Mouse (Mus musculus): ENCODE results near the gene Cda.

Cda gene

GRCm38 (mm10) chr4:138367641-138368497 is at the start of gene Cda:
Cda (minus strand) TSS chr4:138367992.
- in situ Hi-C loops (cut with MboI, MseI) = loop anchor here (25.0 kb wide), 1 partner anchor 1769 kb away; no protein-coding TSS in a partner anchor

DNA sequence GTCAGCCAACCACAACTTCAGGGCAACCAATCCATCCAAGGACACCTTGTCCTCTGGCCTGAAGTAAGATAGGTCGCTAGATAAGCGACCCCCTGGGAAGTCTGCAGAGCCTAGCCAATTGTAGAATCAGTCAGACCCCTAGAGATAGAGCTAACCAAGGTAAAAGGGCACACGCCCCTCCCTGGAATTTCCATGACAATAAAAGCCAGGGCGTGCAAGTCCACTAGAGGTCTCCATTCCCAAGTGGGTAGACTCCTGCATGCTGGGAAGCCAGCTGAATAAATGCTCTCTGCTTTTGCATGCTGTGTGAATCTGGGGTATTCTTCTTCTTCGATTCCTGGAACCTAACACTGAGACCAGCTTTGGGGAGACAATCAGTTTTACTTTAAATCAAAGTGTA is 48.6 kb upstream of the Cda start:
- in situ Hi-C loops (cut with MboI, MseI) = no loop called here

- in situ Hi-C loops (cut with MboI, MseI) = no loop called here
These were observed 48.2 kb upstream of the Cda start for GRCm38 (mm10) chr4:138415991-138416390.

GRCm38 (mm10) chr4:138414725-138415124 is 46.9 kb upstream of the Cda start:
- in situ Hi-C loops (cut with MboI, MseI) = no loop called here

DNA sequence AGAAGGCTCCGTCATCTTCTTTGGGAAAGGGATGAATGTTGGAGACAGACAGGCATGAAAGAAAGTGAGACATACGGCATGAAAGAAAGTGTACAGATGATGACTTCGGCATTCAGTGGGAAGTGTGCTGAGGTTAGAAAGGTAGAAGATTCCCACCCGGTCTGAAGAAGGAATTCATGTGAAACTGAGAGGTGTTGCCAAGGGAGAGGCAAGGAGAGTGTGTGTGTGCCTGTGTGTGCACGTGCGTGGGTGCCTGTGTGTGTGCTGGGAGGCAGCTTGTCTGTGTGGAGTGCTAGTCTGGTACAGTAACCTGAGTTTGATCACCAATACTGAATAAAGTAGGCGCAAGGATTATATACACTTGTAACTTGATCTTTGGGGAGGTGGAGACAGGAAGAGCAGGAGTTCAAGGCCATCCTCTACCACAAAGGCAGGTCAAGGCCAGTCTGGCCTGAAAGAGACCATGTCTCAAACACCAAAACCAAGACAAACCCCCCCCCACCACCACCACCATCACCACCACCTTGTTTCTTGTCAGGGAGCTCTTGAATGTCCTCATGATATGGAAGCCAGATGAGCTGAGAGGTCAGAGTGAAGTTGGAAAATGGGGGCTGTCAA is 43.8 kb upstream of the Cda start:
- in situ Hi-C loops (cut with MboI, MseI) = no loop called here

DNA sequence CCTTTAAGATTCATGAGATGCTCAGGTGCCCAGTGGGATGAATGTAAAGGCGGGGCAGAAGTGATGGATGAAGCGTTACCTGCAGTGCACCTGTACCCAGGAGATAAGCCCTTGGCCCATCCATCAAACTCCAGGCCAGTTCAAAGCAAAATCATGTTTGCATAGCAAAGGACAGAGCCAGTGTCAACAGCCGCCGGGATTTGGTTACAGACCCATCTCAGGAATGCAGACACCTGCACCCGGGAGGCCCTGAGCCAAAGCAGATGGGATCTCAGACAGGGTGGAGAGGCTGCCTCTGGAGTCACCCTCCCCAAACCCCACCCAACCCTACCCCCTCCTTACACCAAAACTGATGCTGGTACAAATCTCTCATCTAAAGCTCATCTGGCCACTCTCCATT is 43.2 kb upstream of the Cda start:
- in situ Hi-C loops (cut with MboI, MseI) = no loop called here

GRCm38 (mm10) chr4:138407479-138408194 is 39.8 kb upstream of the Cda start:
- in situ Hi-C loops (cut with MboI, MseI) = no loop called here

DNA sequence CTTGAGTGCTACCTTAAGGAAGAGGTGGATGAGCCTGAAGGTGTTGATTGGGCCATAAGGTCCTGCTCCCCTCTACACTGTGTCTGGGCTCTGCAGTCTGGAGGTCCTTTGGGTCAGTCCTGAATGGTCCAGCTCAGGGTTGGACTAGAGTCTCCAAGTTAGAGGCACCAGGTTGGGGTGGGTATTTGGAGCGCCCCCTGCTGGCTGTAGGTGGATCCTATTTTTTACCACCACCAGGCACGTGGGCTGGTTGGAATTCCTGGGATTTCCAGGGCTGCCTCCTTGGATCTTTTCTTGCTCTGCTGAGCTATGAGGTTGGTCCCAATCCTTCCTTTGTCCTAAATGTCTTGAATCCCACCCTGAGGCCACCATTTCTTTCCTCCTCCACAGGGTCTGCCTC is 37.0 kb upstream of the Cda start:
- in situ Hi-C loops (cut with MboI, MseI) = no loop called here

GRCm38 (mm10) chr4:138396711-138397110 is 28.9 kb upstream of the Cda start:
- in situ Hi-C loops (cut with MboI, MseI) = no loop called here

DNA sequence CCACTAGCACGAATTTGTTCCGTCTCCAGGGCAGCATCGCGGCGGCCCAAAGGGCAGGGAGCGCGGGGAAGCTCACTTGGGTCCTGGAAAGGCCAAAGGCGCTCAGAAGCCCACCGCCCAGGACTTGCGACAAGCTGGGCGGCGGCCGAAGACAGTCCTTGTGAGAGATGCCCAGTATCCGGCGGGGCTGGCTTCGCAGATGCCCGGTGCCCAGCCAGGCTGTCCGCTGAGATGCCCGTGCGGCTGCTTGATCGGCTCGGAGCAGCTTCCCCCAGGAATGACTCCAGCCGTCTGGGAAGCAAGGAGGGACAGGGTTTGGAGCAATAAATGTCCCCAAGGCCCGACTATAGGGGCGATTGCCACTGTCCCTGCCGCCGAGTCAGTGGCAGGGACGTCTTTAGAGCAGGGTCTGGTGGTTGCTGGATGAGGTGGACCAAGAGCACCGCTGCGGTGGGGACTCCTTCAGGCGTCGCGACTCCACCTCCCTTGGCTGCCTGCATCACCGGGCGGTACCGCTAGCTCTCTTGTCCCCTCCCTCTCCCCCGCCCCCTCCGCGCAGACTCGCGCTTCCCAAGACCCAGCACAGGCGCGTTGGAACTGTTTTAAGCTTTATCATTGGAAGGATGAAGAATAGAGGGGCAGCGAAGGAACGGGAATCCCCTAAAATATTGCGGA is 28.3 kb upstream of the Cda start, which contains the start of gene Fam43b:
Gene Fam43b, minus strand, starts transcription at position 558 of the 675 bp plus-strand sequence.
- in situ Hi-C loops (cut with MboI, MseI) = no loop called here

DNA sequence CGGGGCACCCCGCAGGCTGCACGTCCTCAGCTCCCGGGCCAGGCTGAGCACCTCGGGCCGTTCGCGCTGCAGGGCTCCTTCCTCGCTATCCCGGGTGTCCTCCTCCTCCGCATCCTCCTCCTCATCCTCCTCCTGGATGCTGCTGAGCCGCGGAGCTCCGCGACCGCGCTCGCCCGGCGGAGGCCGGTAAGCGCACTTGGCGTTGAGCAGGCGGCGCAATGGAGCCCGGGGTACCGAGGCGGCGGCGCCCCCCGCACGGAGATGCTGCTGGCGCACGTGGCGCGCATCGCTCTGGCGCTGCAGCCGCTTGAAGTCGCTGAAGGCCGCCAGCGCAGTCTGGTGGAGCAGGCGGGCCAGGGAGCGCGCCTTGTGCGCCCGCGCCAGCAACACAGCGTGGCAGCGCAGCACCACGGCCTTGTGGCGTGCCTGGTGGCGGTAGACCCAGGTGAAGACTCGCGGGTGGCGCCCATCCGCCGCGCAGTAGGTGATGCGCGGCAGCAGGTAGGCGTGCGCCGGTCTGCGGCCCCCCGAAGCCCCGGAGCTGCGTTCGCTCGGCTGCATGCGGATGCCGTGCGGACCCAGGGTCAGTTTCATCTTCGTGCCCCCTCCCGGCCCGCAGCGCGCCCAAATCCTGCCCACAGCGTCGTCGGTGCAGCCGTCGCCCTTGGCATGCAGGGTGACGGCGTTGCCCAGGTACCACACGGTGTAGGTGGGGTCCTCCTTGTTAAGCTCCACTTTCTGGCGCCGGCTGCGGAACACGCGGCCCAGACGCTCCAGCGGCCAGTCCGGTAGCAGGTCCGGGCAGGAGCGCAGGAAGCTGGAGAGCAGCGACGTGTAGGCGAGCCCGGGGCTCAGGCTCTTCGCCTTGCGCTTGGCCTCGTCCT is 27.5 kb upstream of the Cda start:
- in situ Hi-C loops (cut with MboI, MseI) = no loop called here

- in situ Hi-C loops (cut with MboI, MseI) = no loop called here
These were observed 25.9 kb upstream of the Cda start for GRCm38 (mm10) chr4:138393703-138394102.

DNA sequence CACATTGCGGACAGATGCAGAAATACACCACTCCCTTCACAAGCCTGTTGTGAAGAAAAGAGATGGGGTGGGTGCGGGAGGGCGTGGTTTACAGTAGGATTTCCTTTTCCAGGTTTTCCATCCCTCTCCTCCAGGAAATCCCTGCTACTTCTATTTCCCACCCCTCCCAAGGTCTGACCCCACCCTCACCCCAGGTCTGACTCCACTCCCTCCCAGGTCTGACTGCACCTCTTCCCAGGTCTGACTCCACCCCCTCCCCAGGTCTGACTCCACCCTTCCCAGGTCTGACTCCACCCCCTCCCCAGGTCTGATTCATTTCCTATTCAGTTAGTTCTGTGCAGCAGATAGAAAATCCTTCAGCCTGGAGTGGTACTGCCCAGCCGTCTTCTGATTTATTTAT is 16.0 kb upstream of the Cda start:
- in situ Hi-C loops (cut with MboI, MseI) = no loop called here

- in situ Hi-C loops (cut with MboI, MseI) = no loop called here
These were observed 14.7 kb upstream of the Cda start for GRCm38 (mm10) chr4:138382462-138382861.

DNA sequence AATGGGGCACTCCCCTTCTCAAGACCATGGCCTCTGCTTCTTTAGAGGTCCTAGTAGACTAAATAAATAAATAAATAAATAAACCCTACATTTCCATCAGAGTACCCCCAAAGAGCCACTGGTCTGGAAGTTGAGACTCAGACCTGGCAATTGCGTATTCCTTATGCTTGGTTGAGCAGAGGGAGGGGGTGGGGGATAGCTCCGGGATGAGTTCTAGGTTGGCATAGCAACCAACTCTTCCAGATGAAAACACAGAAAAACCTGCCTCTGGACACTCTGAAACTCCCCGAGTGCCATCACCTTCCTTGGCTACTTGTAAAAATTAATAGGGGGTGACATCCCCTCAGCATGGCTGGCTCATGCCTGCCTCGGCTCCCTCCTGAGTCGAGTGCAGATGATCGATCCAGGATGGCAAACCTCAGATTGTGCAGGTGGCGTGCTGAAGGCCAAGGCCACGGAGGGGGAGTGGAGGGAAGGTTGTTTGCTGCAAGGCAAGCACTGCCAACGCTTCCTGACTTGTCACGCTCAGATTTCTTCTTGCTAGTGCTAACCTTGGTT is 12.4 kb upstream of the Cda start:
- in situ Hi-C loops (cut with MboI, MseI) = no loop called here

GRCm38 (mm10) chr4:138379091-138379840 is 11.5 kb upstream of the Cda start:
- in situ Hi-C loops (cut with MboI, MseI) = no loop called here

DNA sequence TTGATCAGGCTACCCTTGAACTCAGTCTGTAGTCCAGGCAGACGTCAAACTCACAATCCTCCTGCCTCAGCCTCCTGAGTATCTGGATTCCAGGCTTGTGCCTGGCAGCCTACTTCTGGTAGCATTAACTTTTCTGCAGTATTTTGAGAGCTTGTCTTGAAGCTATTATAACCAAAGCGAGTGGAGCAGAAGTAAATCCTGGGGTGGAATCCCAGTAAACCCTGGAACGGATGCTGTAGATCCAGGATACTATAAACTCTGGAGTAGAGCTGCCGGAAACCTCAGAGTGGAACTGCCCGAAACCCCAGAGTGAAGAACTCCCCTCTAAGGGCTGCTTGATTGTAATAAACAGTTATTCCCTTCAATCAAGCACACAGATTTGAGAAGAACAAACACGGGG is 9.7 kb upstream of the Cda start:
- in situ Hi-C loops (cut with MboI, MseI) = no loop called here

DNA sequence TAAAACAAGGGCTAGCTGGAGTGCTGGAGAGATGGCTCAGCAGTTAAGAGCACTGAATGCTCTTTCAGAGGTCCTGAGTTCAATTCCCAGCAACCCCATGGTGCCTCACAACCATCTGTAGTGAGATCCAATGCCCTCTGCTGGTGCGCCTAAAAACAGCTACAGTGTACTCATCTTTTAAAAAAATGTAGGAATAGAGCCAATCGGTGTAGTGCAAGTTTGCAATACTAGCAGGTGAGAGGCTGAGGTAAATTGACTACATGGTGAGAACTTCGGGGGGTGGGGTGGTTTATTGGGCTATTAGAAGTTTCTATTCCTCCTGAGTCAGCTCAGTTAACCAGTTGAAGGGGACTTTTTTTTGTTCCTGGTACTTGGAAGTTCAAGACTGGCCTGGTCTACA is 7.3 kb upstream of the Cda start:
- in situ Hi-C loops (cut with MboI, MseI) = no loop called here

GRCm38 (mm10) chr4:138370996-138371516 is 3.3 kb upstream of the Cda start:
- in situ Hi-C loops (cut with MboI, MseI) = loop anchor here (25.0 kb wide), 1 partner anchor 1766 kb away; no protein-coding TSS in a partner anchor

Data from regulatory T cell (primary cell).